Mouse (Mus musculus): Measurements from ENCODE around the gene Eif1ad.
"Not testable (repeated sequence)": the region's sequence is repeated elsewhere in the genome, so short reads cannot be mapped to it uniquely, and the experiment has no call there.

Eif1ad gene

GRCm38 (mm10) chr19:5383326-5383725, 16.8 kb downstream of the Eif1ad start:
- no peak for DNase-seq

GRCm38 (mm10) chr19:5384715-5385114, 18.2 kb downstream of the Eif1ad start:
- DNase-seq, result no peak

DNA sequence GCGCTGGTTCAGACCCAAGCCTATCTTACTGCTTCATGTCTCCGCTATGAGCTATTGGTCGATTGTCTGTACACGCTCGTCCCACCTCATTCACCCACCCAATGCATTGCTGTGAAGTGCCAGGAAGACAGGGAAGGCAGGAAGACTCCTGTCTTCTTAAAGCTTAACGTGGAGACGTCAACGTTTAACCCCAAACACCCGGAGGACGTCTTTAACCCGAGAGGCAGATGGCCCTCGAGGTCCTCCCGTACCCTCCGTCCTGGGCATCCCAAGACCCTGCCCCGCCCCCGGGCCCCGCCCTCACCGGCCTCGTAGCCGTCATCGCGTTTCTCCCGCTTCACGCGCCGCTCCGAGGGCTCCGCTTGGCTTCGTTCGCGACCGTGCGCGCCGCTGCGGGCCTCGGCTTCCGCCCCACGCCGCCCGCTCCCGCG, 21.5 kb downstream of the Eif1ad start:
- no peak for DNase-seq

DNA sequence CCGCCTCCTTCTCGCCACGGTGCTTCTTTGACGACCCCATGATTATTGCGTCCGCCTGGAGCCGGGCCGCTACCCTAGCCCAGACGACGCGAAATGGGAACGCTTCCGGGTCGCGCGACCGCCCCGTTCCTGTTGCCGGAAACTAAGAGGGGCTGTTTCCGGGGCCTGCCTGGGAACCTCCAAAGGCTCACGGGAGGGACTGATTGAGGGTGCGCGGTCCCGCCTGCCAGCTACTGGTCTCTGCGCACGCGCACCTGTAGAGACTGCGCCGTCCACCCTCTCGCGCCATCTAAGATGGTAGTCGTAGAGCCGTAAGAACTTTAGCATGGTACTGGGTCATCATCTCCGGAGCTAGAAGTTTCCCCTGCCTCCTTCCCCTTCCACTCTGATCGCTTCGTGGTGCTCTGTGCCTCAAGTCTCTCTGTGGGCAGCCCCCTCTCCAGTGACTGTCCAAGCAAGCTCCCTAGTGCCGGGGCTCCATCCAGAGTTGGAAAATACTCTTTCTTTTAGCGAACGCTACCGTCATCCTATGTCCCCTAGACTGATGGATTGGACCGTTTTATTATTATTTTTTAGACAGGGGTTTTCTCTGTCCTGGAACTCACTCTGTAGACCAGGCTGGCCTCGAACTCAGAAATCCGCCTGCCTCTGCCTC, 22.2 kb downstream of the Eif1ad start, which contains the start of gene Sart1:
TSS of gene Sart1 (minus strand) at position 116 of the 655 bp plus-strand sequence.
- DNase-seq, result peak; percentile 98

DNA sequence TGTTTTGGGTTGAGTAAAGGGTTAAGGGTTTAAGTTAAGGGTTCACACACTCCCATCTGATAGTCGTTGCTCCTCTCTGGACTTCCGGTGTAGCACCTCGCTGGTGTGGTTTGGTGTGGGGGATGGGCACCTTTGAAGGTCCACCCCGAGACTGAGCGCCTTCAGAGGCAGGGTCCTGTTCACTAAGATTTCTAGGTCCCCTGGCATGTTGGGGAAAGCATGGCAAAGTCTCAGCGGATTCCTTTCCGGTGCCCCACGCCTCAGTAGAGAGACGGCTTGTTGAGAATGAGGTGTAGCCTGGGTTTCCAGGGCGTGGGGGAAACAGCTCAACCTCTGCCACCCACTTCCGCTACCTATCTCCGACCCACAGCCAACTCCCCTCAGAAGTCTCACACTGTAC, 23.1 kb downstream of the Eif1ad start:
- DNase-seq, result peak; percentile 37

DNA sequence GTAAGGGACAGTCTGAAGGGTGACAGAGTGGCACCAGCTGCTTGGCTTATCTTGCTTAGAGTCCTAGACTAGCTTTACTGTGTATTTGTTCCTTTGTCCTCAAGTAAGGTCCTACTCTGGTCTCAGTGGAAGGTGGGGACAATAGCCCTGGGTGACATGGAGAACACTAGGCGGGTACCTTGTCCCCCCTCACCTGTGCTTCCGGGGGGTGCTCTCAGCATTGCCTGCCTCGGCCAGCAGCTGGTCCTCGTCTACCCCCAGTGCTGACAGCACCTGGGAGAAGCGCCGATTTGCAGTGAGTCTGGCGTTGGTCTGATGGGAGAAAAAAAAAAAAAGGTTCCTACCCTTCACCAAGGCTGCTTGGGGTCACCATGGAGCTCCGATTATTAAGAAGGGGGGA, 23.9 kb downstream of the Eif1ad start:
- no peak for DNase-seq

DNA sequence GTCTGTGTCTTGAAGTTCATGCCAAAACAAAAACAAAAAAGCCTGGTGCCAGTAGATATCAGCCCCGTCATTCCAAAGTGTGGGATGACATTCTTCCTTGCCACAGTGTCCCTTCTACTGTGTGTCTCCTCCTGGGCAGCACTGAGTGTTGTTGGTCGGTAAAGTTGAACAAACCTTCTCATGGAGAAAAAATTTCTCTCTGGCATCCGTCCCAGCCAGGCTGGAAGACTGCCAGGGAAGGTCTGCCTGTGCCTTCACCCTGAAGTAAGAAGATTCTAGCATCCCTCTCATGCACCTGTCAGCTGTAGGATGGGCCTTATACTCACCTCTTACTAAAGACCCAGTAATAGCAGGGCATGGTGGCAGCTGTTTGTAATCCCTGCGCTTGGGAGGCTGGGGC, 26.4 kb downstream of the Eif1ad start:
- DNase-seq, result peak; percentile 85

DNA sequence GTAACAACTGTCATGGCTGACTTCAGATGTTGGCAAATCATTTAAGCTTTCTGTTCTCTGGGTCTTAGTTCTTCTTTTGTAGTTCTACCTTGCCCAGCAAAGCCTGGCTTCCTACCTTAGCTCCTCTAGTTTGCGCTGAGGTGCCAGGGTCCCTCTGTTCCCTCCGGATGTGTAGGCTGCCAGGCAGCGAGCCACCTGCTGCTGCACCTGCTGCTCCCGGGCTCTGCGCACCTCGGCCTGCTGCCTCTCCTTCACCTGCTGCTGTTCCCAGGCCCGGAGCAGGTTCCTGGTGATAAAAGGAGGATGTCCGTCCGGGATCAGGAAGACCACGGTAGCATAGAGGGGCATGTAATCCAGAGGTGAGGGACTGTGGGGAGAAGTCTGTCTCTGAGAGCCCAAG, 27.6 kb downstream of the Eif1ad start:
- no peak for DNase-seq

DNA sequence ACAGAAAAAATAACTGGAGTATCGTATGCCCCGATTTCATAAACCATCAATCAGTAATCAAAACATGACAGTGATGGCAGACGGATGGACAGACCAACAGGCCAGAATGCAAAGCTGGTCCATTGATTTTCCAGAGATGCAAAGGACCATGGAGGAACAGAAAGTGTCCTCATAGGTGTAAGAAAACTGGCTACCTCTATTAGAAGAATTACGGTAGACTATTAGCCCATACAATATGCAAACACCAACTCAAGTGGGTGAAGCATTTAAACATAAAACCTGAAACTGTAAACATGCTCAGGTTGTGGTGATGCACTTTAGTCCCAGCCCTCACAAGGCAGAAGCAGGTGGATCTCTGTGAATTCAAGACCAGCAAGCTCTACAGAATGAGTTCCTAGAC, 28.8 kb downstream of the Eif1ad start:
- no peak for DNase-seq

DNA sequence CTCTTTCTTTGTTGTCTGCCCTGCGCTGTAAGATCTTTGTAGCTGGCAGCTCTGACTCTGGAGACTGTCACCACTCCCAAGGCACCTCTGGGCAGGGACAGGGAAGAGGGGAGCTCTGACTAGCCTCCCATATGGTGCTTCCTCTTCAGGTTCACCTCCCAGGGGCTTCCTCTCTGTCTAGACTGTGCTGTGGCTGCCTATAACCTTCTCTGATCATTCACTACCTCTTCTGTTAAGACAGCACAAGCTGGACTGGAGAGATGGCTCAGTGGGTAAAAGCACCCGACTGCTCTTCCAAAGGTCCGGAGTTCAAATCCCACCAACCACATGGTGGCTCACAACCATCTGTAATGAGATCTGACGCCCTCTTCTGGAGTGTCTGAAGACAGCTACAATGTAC, 34.5 kb downstream of the Eif1ad start:
- not testable (repeated sequence) for DNase-seq

GRCm38 (mm10) chr19:5402293-5402692, 35.8 kb downstream of the Eif1ad start, which contains the start of gene Tsga10ip:
Gene Tsga10ip, minus strand, starts transcription at chr19:5402526.
- DNase-seq, result no peak

- no peak for DNase-seq
Measured at GRCm38 (mm10) chr19:5405924-5406323, 39.4 kb downstream of the Eif1ad start.

GRCm38 (mm10) chr19:5406531-5407126, 40.1 kb downstream of the Eif1ad start:
- DNase-seq, result peak; percentile 65

DNA sequence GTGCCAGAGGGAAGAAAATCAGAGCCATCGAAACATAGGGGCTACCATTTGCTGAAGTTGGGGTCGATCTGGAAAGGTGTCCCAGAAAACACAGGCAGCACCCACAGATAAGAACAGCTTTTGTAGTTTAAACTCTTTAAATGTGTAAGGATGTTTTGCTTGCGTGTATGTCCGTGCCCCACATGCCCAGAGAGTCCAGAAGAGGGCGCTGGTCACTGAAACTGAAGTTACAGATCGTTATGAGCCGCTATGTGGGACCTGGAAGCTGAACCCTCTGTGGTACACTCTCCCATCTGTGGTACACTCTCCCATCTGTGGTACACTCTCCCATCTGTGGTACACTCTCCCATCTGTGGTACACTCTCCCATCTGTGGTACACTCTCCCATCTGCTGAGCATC, 40.6 kb downstream of the Eif1ad start:
- DNase-seq, result peak; percentile 70

DNA sequence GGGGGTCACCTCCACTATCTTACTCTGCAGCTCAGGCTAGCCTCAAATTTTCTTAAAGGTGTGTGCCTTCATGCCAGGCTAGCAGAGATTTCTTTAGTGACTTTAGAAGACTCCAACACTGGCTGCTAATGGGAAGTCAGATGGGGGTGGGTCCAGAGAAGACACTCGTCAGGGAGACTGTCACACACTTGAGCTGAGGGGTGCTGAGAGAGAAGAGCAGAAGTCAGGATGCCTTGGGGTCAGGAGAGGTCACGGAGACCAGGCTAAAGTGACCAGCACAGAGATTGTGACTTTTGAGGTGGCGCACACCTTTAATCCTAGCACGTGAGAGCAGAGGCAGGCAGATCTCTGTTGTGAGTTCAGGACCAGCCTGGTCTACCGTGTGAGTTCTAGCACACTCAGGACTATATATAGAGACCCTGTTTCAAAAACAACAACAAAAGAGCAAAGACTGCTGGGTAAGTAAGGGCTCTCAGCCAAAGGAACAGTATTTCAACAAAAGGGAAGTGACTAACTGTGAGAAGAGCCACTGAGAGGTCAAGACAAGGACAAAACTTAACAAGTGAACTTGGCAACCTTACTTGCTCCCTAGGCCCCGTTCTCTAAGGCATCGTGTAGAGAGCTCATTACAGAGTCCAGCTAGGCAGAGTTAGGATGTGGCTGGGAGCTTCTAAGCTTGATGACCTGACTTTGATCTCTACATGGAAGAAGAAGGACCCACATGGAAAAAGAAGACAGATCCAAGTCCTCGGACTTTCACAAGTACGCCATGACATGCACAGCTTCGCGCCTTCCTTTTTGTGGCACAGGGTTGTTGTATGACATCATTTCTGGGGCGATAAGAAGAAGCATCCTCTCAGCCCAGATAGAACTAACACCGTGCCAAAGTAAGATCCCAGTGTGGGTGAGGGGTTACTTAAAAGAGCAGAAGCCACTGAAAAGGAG, 41.8 kb downstream of the Eif1ad start:
- DNase-seq, result peak; percentile 65

DNA sequence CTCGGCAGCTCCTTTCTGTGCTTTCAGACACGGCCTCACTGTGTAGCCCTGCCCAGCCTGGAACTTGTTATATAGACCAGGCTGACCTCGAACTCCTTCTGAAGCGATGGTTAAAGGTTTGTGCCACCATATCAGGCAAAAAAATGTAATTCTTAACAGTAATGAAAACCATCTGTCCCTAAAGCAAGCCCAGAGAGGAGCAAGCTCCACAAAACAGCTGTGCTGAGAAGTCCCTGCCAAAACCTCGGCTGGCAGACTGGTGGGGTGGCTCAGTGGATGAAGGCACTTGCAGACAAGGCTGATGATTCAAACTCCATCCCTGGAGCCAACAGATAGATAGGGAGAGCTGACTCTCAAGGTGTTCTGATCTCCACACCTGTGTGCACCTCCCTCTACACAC, 42.5 kb downstream of the Eif1ad start:
- peak; percentile 52 for DNase-seq

- DNase-seq, result no peak
Measured at GRCm38 (mm10) chr19:5410641-5411040, 44.1 kb downstream of the Eif1ad start.

DNA sequence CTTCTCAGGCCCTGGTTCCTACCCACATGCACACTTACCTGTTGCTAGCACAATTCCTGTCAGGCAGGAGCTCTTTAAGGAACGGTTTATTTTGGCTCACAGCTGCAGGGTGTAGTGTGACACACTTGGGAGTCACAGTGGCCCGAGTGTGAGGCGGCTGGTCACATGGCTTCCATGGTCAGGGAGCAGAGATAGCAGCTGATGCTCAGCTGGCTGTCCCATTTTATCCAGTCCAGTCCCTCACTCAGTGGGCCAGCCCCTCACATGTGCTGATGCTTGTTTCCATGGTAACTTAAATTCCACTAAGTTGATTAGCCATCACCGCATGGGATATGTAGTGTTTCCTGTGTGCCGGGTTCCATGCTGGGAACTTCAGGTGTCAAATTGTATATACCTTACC, 45.4 kb downstream of the Eif1ad start:
- DNase-seq, result no peak

DNA sequence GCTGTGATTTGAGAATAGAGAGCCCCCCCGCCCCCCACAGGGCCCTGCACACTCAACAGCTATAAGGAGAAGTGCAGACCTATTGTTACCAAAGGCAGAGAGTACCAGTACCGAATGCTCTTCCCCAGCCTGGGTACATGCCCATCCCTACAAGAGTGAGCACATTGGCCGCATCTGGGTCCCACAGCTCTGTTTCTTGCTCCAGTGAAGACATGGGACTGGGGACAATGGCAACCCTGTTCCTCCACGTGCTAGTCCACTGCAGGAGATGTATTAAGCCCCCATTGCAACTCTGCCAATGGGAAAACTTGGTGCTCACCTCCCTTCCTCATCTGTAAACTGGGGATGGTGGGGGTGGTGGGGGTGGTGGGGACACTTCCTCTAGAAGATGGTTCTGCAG, 47.3 kb downstream of the Eif1ad start:
- DNase-seq, result no peak

DNA sequence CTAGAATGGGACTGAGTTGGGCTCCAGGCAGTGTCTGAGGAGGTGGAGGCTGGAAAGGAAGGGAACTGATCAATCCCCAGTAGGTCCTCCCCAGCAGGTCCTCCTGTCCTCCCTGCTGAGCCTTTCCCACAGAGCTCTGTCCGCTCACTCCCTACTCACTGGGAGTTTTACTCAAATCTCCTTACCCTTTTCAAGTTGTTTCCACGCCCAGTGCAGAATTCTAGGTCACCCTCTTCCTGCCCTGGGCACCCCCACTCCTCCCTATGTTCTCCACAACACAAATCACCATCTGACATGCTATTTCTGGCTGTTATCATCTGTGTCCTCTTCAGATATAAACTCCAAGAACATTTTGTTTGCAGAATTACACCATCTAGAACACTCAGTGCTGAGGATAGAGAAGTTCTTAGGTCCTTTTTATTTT, 48.0 kb downstream of the Eif1ad start:
- DNase-seq, result peak; percentile 70

GRCm38 (mm10) chr19:5418750-5419466, 52.4 kb downstream of the Eif1ad start:
- DNase-seq, result no peak

- no peak for DNase-seq
Measured at GRCm38 (mm10) chr19:5419630-5420029, 53.1 kb downstream of the Eif1ad start.

GRCm38 (mm10) chr19:5420579-5420978, 54.0 kb downstream of the Eif1ad start:
- no peak for DNase-seq
